Mouse (Mus musculus) midbrain, embryonic 11.5 days (tissue): ENCODE measurements around the gene Sema4d. TPM values are rescaled to one million over a fixed set of nuclear protein-coding genes. Genes with fewer than 3 reads are reported as not detected.

ENCODE experiments used
- ATAC-seq: fragments of 200-750 bp; cut with Nextera tagmentation; 2 replicates; pipeline ENCODE4 v1.8.0; 2017; ENCODE audit warnings: moderate TSS enrichment, moderate library complexity; ENCODE audit not compliant: low FRiP score
- DNase-seq: peaks from one replicate; pipeline ENCODE4 v3.0.0; 2015; ENCODE audit warnings: low spot score; ENCODE audit errors: missing footprints
- H3K27ac ChIP-seq: fragments of 300-500 bp; sonication (generic); 2 replicates; pipeline ENCODE4 v1.5.1; 2014; ENCODE audit warnings: low read depth, low read length
- H3K27me3 ChIP-seq: fragments of 300-500 bp; sonication (generic); 2 replicates; pipeline ENCODE4 v1.6.1; 2014; ENCODE audit warnings: mild to moderate bottlenecking, low read length, moderate library complexity, mixed read lengths; ENCODE audit not compliant: control insufficient read depth, insufficient read depth
- H3K36me3 ChIP-seq: fragments of 300-500 bp; sonication (generic); 2 replicates; pipeline ENCODE4 v1.6.1; 2014; ENCODE audit warnings: mild to moderate bottlenecking, low read length, moderate library complexity, mixed read lengths; ENCODE audit not compliant: control insufficient read depth, insufficient read depth
- H3K4me1 ChIP-seq: fragments of 300-500 bp; sonication (generic); 2 replicates; pipeline ENCODE4 v1.6.1; 2014; ENCODE audit warnings: low read length; ENCODE audit not compliant: control insufficient read depth, insufficient read depth
- H3K4me2 ChIP-seq: fragments of 300-500 bp; sonication (generic); 2 replicates; pipeline ENCODE4 v1.6.1; 2014; ENCODE audit warnings: mild to moderate bottlenecking, moderate library complexity
- H3K4me3 ChIP-seq: fragments of 300-500 bp; sonication (generic); 2 replicates; pipeline ENCODE4 v1.5.1; 2014; ENCODE audit warnings: low read depth, low read length
- H3K9ac ChIP-seq: fragments of 300-500 bp; sonication (generic); 2 replicates; pipeline ENCODE4 v1.6.1; 2014; ENCODE audit warnings: low read length
- H3K9me3 ChIP-seq: fragments of 300-500 bp; sonication (generic); 2 replicates; pipeline ENCODE4 v1.6.1; 2016; ENCODE audit warnings: low read length; ENCODE audit not compliant: control insufficient read depth
- WGBS: fragments of 180-500 bp; shearing (Covaris S2); extraction: QIAGEN DNeasy Blood & Tissue Kit; methylation state at CpG from one replicate; pipeline ENCODE4 v1.1.7; 2014; 5-methylcytosine and 5-hydroxymethylcytosine counted together
- polyA plus RNA-seq: library from polyadenylated mRNA; unstranded; fragments of >200 nt; fragmentation: Nextera tagmentation; extraction: Ambion mirVana; gene quantifications from 2 replicates; pipeline ENCODE4 v1.2.1, GENCODE M21; 2014

The Sema4d gene
- polyA plus RNA-seq, 1 experiment from 2014 or later: 4.9 TPM

- ATAC-seq (no peak), DNase-seq (no peak)
- Histone ChIP-seq H3K4me1 (peaks cover 8% of the 10 kb centered on the region), H3K27me3 (no peaks in the 10 kb centered on the region), H3K9me3 (no peaks in the 10 kb centered on the region), H3K36me3 (no peaks in the 10 kb centered on the region), H3K9ac (no peak overlapping the region), H3K4me2 (no peak overlapping the region), H3K27ac (no peak overlapping the region), H3K4me3 (no peak overlapping the region)
- 85% methylated on average over 12 of the region's 12 CpGs for WGBS
Observed at GRCm38 (mm10) chr13:51763019-51763698, 30.4 kb downstream of the Sema4d start.

- WGBS: 31% methylated on average over 10 of the region's 10 CpGs
- Histone ChIP-seq H3K4me2 (no peak overlapping the region), H3K27ac (peak overlapping the region; percentile 50), H3K4me3 (no peak overlapping the region), H3K4me1 (peaks cover 8% of the 10 kb centered on the region), H3K27me3 (no peaks in the 10 kb centered on the region), H3K36me3 (no peaks in the 10 kb centered on the region), H3K9ac (peak overlapping the region; percentile 24; the same call in 1 of the 2 replicates), H3K9me3 (no peaks in the 10 kb centered on the region)
- DNase-seq (no peak), ATAC-seq (peak; percentile 63; the same call in 1 of the 2 replicates)
Observed at GRCm38 (mm10) chr13:51761186-51761813, 32.2 kb downstream of the Sema4d start.

- no peaks in the 10 kb centered on the region for H3K36me3 ChIP-seq
- H3K27me3 ChIP-seq: no peaks in the 10 kb centered on the region
- no peak overlapping the region for H3K4me3 ChIP-seq
- ATAC-seq (no peak), DNase-seq (no peak)
- H3K27ac ChIP-seq: no peak overlapping the region
- peaks cover 9% of the 10 kb centered on the region for H3K4me1 ChIP-seq
- H3K4me2 ChIP-seq: no peak overlapping the region
- WGBS: 90% methylated on average over 6 of the region's 6 CpGs
- no peaks in the 10 kb centered on the region for H3K9me3 ChIP-seq
- no peak overlapping the region for H3K9ac ChIP-seq
Observed at GRCm38 (mm10) chr13:51759256-51759987, 34.1 kb downstream of the Sema4d start.

- Histone ChIP-seq H3K4me1 (peaks cover 16% of the 10 kb centered on the region), H3K4me2 (no peak overlapping the region), H3K9ac (no peak overlapping the region)
Observed at GRCm38 (mm10) chr13:51758428-51758827, 35.1 kb downstream of the Sema4d start.

GRCm38 (mm10) chr13:51757099-51757498 is 36.4 kb downstream of the Sema4d start:
- 79% methylated on average over 2 of the region's 2 CpGs for WGBS
- no peak overlapping the region for H3K4me2 ChIP-seq
- DNase-seq (no peak), ATAC-seq (no peak)
- H3K4me3 ChIP-seq: no peak overlapping the region
- no peak overlapping the region for H3K27ac ChIP-seq
- H3K27me3 ChIP-seq: no peaks in the 10 kb centered on the region
- no peak overlapping the region for H3K9ac ChIP-seq
- no peaks in the 10 kb centered on the region for H3K36me3 ChIP-seq
- peaks cover 25% of the 10 kb centered on the region for H3K4me1 ChIP-seq
- H3K9me3 ChIP-seq: no peaks in the 10 kb centered on the region

More at GRCm38 (mm10) chr13:51758428-51758827, 35.1 kb downstream of the Sema4d start:
- Histone ChIP-seq H3K9me3 (no peaks in the 10 kb centered on the region), H3K27me3 (no peaks in the 10 kb centered on the region), H3K4me3 (no peak overlapping the region), H3K36me3 (no peaks in the 10 kb centered on the region), H3K27ac (no peak overlapping the region)
- DNase-seq: no peak
- no peak for ATAC-seq
- 88% methylated on average over 9 of the region's 9 CpGs for WGBS

- no peaks in the 10 kb centered on the region for H3K9me3 ChIP-seq
- H3K27me3 ChIP-seq: no peaks in the 10 kb centered on the region
- DNase-seq (no peak), ATAC-seq (no peak)
- H3K36me3 ChIP-seq: no peaks in the 10 kb centered on the region
- H3K9ac ChIP-seq: no peak overlapping the region
- H3K4me2 ChIP-seq: no peak overlapping the region
- H3K27ac ChIP-seq: no peak overlapping the region
- H3K4me1 ChIP-seq: peaks cover 25% of the 10 kb centered on the region
- WGBS: 70% methylated on average over 3 of the region's 3 CpGs
- no peak overlapping the region for H3K4me3 ChIP-seq
Observed at GRCm38 (mm10) chr13:51756563-51756962, 37.0 kb downstream of the Sema4d start.

GRCm38 (mm10) chr13:51756019-51756418 is 37.5 kb downstream of the Sema4d start:
- H3K9me3 ChIP-seq: no peaks in the 10 kb centered on the region
- no peaks in the 10 kb centered on the region for H3K36me3 ChIP-seq
- H3K4me1 ChIP-seq: peaks cover 19% of the 10 kb centered on the region
- H3K4me3 ChIP-seq: no peak overlapping the region
- ATAC-seq (no peak), DNase-seq (no peak)
- H3K27me3 ChIP-seq: no peaks in the 10 kb centered on the region
- H3K27ac ChIP-seq: no peak overlapping the region
- 75% methylated on average over 9 of the region's 9 CpGs for WGBS
- H3K9ac ChIP-seq: no peak overlapping the region
- no peak overlapping the region for H3K4me2 ChIP-seq

GRCm38 (mm10) chr13:51755584-51755983 is 38.0 kb downstream of the Sema4d start:
- no peaks in the 10 kb centered on the region for H3K36me3 ChIP-seq
- DNase-seq: no peak
- ATAC-seq: no peak
- H3K4me3 ChIP-seq: no peak overlapping the region
- 84% methylated on average over 7 of the region's 7 CpGs for WGBS
- no peaks in the 10 kb centered on the region for H3K9me3 ChIP-seq
- H3K27me3 ChIP-seq: no peaks in the 10 kb centered on the region
- no peak overlapping the region for H3K9ac ChIP-seq
- peaks cover 17% of the 10 kb centered on the region for H3K4me1 ChIP-seq
- H3K27ac ChIP-seq: no peak overlapping the region
- H3K4me2 ChIP-seq: no peak overlapping the region

- ATAC-seq: no peak
- no peaks in the 10 kb centered on the region for H3K36me3 ChIP-seq
- H3K27ac ChIP-seq: no peak overlapping the region
- H3K27me3 ChIP-seq: no peaks in the 10 kb centered on the region
- no peak overlapping the region for H3K4me3 ChIP-seq
- DNase-seq: no peak
- H3K4me1 ChIP-seq: peaks cover 17% of the 10 kb centered on the region
- H3K9me3 ChIP-seq: no peaks in the 10 kb centered on the region
- no peak overlapping the region for H3K9ac ChIP-seq
- WGBS: 68% methylated on average over 13 of the region's 13 CpGs
- no peak overlapping the region for H3K4me2 ChIP-seq
Observed at GRCm38 (mm10) chr13:51754559-51755126, 38.9 kb downstream of the Sema4d start.
